Mouse (Mus musculus): ENCODE measurements around the gene Lrfn1.

DNA sequence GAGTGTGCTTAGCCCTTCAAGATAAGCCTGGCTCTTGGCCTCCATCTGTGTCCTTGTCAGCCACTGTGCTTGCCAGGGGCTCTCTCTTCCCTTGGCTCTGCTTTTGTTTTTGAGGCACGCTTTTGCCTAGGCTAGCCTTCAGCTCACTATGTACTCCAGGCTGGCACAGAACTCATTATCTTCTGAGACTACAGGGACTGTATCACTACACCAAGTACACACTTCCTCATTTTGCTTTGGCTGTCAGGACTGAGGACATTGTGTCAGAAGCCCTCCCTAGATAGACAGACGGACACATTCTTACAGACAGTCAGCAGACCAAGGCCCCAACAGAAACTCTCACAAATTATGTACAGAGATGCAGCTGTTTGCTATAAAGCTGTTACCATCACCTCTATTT, 11.0 kb downstream of the Lrfn1 start:
- TF ChIP-seq CTCF (IDR thresholded peaks at IDR 0.05; ENCODE audit: extremely low read depth, insufficient read length, insufficient replicate concordance, low read depth, low read length) (no peak), POLR2A (IDR thresholded peaks at IDR 0.05; ENCODE audit: low read depth, low read length) (no peak)

Measured in small intestine, adult 2 months (tissue).